ENCODE assay signal across 1 mouse cellular context in the genomic region with DNA sequence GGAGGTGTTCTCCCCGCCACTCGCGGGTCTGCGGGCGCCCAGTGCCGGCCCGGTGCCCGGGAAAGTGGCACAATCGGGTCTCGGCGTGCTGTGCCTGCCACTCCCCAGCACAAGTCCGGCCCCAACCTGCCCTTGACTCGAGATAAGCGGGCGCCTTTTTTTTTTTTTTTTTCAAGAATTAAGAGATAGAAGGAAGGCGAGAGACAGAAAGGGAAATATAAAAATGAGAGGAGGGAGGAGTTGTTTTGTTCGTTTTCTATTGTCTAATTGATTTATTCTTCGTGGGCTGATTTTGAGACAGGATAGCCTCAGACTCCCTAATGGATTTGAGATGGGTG.
TF ChIP-seq lines count a peak whose summit lies in the region.

No protein-coding gene starts in this region.

TF ChIP-seq in CH12.LX, 34 proteins besides CTCF, POLR2A, EP300 and RAD21 (continued from another document):
- TF ChIP-seq SMC3 (IDR thresholded peaks at IDR 0.05; ENCODE audit: low read depth, low read length) = no peak
- no peak for TF ChIP-seq KAT2A (IDR thresholded peaks at IDR 0.05; ENCODE audit: insufficient replicate concordance, low read length)
- TF ChIP-seq ZC3H11A (IDR thresholded peaks at IDR 0.05; ENCODE audit: low read depth, low read length) = no peak
- TF ChIP-seq MEF2A (IDR thresholded peaks at IDR 0.05; ENCODE audit: borderline replicate concordance, low read depth, low read length) = no peak
- TF ChIP-seq MAX (IDR thresholded peaks at IDR 0.05; ENCODE audit: low read length) = no peak
- no peak for TF ChIP-seq MAFK (IDR thresholded peaks at IDR 0.05; ENCODE audit: insufficient replicate concordance, low read length)
- no peak for TF ChIP-seq USF2 (conservative IDR thresholded peaks at IDR 0.05; ENCODE audit: low read depth, low read length)
- peak; percentile 85 for TF ChIP-seq ZNF384 (IDR thresholded peaks at IDR 0.05; ENCODE audit: low read depth, low read length)
- no peak for TF ChIP-seq TCF12 (IDR thresholded peaks at IDR 0.05; ENCODE audit: low read depth, low read length)
